Mouse (Mus musculus): ENCODE data around the gene Gda. TPM values are rescaled to one million over a fixed set of nuclear protein-coding genes. Genes with fewer than 3 reads are reported as not detected.

The Gda gene
- polyA plus RNA-seq, 1 experiment from 2014 or later = 0.24 TPM

DNA sequence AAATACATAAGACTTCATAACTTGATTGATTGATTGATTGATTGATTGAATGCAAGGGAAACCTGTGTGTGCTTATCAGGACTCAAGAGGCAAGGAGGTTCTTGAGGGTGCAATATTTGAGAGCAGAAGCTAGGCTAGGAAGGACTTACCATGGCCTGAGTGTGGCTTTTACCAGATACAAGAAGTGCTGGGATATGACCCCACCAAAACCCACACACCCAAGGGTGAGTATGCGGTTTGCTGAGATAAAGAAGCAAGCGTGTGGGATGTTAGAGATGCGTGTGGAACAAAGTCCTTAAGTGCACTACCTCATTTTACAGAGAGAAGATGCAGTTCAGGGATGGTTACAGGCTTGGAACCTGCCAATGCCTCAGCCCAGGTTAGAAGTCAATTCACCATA lies 41.0 kb downstream of the Gda start:
- Histone ChIP-seq H3K9me3 (ENCODE audit: control insufficient read depth, low read length) (no peaks in the 10 kb centered on the region), H3K4me3 (ENCODE audit: low read length) (no peak overlapping the region), H3K27ac (ENCODE audit: low read depth, low read length) (no peak overlapping the region), H3K36me3 (ENCODE audit: control insufficient read depth, insufficient read depth, low read length) (no peaks in the 10 kb centered on the region), H3K4me1 (ENCODE audit: control insufficient read depth, insufficient read depth, low read length) (no peaks in the 10 kb centered on the region), H3K27me3 (ENCODE audit: control insufficient read depth, insufficient read depth, low read length) (no peaks in the 10 kb centered on the region), H3K9ac (ENCODE audit: low read depth, low read length) (no peak overlapping the region), H3K4me2 (replicated peaks; ENCODE audit: low read depth, low read length) (no peak overlapping the region)
- 93% methylated on average over 3 of the region's 3 CpGs for WGBS
- no peak for ATAC-seq (ENCODE audit: low FRiP score, low TSS enrichment)

DNA sequence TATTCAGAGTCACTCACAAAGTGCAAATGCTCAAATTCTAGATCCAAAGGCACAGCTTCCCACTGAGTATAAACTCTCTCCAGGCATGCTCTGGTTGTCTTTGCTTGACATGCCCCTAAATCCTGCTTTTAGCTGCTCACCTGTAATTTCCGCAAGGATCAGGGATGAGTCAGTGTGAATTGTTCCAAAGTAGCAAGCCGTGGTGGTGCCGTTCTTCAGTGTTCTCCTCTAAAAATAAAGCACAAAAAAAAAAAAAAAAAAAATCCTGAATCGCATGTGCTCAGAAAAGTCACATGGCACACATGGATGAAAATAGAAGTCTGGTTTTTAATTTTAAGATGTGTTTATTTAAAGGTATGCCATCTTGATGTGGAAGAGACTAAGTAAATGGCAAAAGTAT lies 47.9 kb downstream of the Gda start:
- Histone ChIP-seq H3K4me3 (ENCODE audit: low read length) (no peak overlapping the region), H3K27me3 (ENCODE audit: control insufficient read depth, insufficient read depth, low read length) (no peaks in the 10 kb centered on the region), H3K9me3 (ENCODE audit: control insufficient read depth, low read length) (no peaks in the 10 kb centered on the region), H3K4me2 (replicated peaks; ENCODE audit: low read depth, low read length) (no peak overlapping the region), H3K9ac (ENCODE audit: low read depth, low read length) (no peak overlapping the region), H3K27ac (ENCODE audit: low read depth, low read length) (no peak overlapping the region), H3K36me3 (ENCODE audit: control insufficient read depth, insufficient read depth, low read length) (no peaks in the 10 kb centered on the region), H3K4me1 (ENCODE audit: control insufficient read depth, insufficient read depth, low read length) (no peaks in the 10 kb centered on the region)
- no peak for ATAC-seq (ENCODE audit: low FRiP score, low TSS enrichment)
- 95% methylated on average over 4 of the region's 4 CpGs for WGBS

DNA sequence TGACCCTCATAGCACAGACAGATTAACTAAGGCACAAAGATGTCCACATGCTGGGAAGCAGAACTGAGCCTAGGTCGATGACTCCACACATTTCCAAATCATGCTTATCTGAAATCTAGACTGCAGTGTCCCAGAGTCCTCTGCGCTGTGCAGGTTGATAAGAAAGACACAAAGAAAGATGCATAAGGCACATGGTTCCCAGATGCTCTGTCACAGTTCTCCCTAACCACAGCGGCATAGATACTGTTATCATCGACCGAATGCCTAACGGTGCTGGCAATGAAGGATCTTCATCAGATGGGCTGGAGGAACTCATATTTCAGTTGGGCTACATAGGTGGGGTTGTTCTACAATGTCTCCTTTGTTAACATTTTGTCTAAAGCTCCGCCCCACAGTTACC lies 49.5 kb downstream of the Gda start:
- Histone ChIP-seq H3K9ac (ENCODE audit: low read depth, low read length) (no peak overlapping the region), H3K27me3 (ENCODE audit: control insufficient read depth, insufficient read depth, low read length) (no peaks in the 10 kb centered on the region), H3K27ac (ENCODE audit: low read depth, low read length) (no peak overlapping the region), H3K4me2 (replicated peaks; ENCODE audit: low read depth, low read length) (no peak overlapping the region), H3K9me3 (ENCODE audit: control insufficient read depth, low read length) (no peaks in the 10 kb centered on the region), H3K36me3 (ENCODE audit: control insufficient read depth, insufficient read depth, low read length) (no peaks in the 10 kb centered on the region), H3K4me1 (ENCODE audit: control insufficient read depth, insufficient read depth, low read length) (no peaks in the 10 kb centered on the region), H3K4me3 (ENCODE audit: low read length) (no peak overlapping the region)
- WGBS = 85% methylated on average over 7 of the region's 7 CpGs
- ATAC-seq (ENCODE audit: low FRiP score, low TSS enrichment) = no peak

DNA sequence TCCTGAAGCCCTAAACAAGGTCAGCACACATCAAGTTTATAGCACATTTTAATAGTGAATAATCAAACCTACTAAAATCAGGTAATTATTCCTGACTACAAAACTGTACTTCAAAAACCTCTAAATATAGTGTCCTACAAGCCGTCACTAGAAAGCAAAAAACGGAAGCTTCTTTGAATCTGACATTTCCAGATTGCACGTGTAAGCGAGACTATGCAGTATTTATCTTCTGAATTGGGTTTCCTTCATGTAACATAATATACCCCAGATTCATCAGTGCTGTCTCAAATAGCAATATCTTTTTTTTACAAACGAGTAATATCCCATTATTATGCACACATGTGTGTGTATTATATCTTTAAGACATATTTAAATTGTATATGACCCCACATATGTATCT lies 54.8 kb downstream of the Gda start:
- H3K27ac ChIP-seq (ENCODE audit: low read depth, low read length) = no peak overlapping the region
- H3K9ac ChIP-seq (ENCODE audit: low read depth, low read length) = no peak overlapping the region
- H3K4me1 ChIP-seq (ENCODE audit: control insufficient read depth, insufficient read depth, low read length) = no peaks in the 10 kb centered on the region
- H3K9me3 ChIP-seq (ENCODE audit: control insufficient read depth, low read length) = no peaks in the 10 kb centered on the region
- H3K27me3 ChIP-seq (ENCODE audit: control insufficient read depth, insufficient read depth, low read length) = no peaks in the 10 kb centered on the region
- no peak overlapping the region for H3K4me2 ChIP-seq (replicated peaks; ENCODE audit: low read depth, low read length)
- 82% methylated on average over 5 of the region's 5 CpGs for WGBS
- H3K4me3 ChIP-seq (ENCODE audit: low read length) = no peak overlapping the region
- no peaks in the 10 kb centered on the region for H3K36me3 ChIP-seq (ENCODE audit: control insufficient read depth, insufficient read depth, low read length)
- ATAC-seq (ENCODE audit: low FRiP score, low TSS enrichment) = no peak

DNA sequence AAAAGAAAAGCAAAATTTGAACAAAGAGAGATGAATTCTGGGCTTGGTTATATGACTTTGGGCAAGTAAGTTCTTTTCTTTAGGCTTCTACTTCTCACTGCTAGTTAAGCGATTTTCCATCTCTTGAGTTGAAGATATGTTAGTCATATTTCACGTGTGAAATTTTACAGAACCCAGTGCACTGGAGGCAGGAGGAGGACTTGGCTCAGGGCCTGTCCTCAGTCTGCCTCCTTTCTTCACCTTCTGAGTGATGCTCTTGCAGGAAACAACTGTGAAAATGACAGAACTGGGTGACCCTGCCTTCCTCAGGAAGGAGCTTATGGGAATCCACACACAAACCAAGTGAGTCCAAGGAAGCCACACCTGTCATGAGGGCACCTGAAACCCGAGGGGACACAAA lies 57.9 kb downstream of the Gda start:
- no peak overlapping the region for H3K4me2 ChIP-seq (replicated peaks; ENCODE audit: low read depth, low read length)
- no peak overlapping the region for H3K4me3 ChIP-seq (ENCODE audit: low read length)
- H3K27ac ChIP-seq (ENCODE audit: low read depth, low read length) = no peak overlapping the region
- H3K9me3 ChIP-seq (ENCODE audit: control insufficient read depth, low read length) = no peaks in the 10 kb centered on the region
- H3K27me3 ChIP-seq (ENCODE audit: control insufficient read depth, insufficient read depth, low read length) = no peaks in the 10 kb centered on the region
- ATAC-seq (ENCODE audit: low FRiP score, low TSS enrichment) = no peak
- H3K9ac ChIP-seq (ENCODE audit: low read depth, low read length) = no peak overlapping the region
- no peaks in the 10 kb centered on the region for H3K36me3 ChIP-seq (ENCODE audit: control insufficient read depth, insufficient read depth, low read length)
- H3K4me1 ChIP-seq (ENCODE audit: control insufficient read depth, insufficient read depth, low read length) = no peaks in the 10 kb centered on the region
- WGBS = 71% methylated on average over 3 of the region's 3 CpGs

DNA sequence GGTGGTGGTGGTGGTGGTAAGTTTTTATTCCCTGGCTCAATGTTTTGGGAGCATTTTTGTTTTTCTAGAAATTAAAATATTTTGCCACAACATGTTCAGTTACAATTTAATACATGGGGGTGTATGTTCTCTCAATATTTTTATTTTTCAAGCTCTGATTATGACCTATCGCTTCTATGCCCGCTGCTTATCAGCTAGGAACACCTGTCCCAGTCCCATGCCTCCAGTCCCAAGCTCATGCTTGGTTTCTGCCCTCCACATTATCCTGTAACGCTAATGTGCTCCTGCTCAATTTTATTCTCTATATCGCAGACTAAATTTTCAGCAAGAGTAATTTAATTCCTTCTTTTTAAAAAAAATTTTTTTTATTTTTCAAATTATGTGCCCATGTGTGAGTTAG lies 64.1 kb downstream of the Gda start:
- WGBS = 88% methylated on average over 4 of the region's 4 CpGs
- no peak overlapping the region for H3K9ac ChIP-seq (ENCODE audit: low read depth, low read length)
- H3K27me3 ChIP-seq (ENCODE audit: control insufficient read depth, insufficient read depth, low read length) = no peaks in the 10 kb centered on the region
- ATAC-seq (ENCODE audit: low FRiP score, low TSS enrichment) = no peak
- H3K4me2 ChIP-seq (replicated peaks; ENCODE audit: low read depth, low read length) = no peak overlapping the region
- no peaks in the 10 kb centered on the region for H3K36me3 ChIP-seq (ENCODE audit: control insufficient read depth, insufficient read depth, low read length)
- H3K27ac ChIP-seq (ENCODE audit: low read depth, low read length) = no peak overlapping the region
- no peaks in the 10 kb centered on the region for H3K9me3 ChIP-seq (ENCODE audit: control insufficient read depth, low read length)
- no peak overlapping the region for H3K4me3 ChIP-seq (ENCODE audit: low read length)
- H3K4me1 ChIP-seq (ENCODE audit: control insufficient read depth, insufficient read depth, low read length) = no peaks in the 10 kb centered on the region

DNA sequence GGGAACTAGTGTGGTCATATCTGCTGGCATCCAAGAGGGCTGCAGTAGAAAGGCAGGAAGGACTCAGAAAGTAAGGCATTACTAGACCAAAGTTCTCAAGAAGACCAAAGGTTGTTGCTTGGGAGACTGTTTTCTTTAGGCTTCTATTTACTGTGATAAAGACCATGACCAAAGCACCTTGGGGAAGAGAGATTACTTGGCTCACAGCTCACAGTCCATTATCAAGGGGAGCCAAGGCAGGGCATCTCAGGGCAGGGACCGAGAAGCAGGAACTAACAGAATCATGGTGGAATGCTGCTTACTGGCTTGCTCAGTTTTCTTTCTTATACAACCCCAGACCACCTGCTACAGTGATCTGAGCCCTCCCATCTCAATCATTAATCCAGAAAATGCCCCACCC lies 65.9 kb downstream of the Gda start:
- no peak for ATAC-seq (ENCODE audit: low FRiP score, low TSS enrichment)
- Histone ChIP-seq H3K36me3 (ENCODE audit: control insufficient read depth, insufficient read depth, low read length) (no peaks in the 10 kb centered on the region), H3K4me2 (replicated peaks; ENCODE audit: low read depth, low read length) (no peak overlapping the region), H3K4me1 (ENCODE audit: control insufficient read depth, insufficient read depth, low read length) (no peaks in the 10 kb centered on the region), H3K27me3 (ENCODE audit: control insufficient read depth, insufficient read depth, low read length) (no peaks in the 10 kb centered on the region), H3K4me3 (ENCODE audit: low read length) (no peak overlapping the region), H3K27ac (ENCODE audit: low read depth, low read length) (no peak overlapping the region), H3K9ac (ENCODE audit: low read depth, low read length) (no peak overlapping the region), H3K9me3 (ENCODE audit: control insufficient read depth, low read length) (no peaks in the 10 kb centered on the region)
- 88% methylated on average over 1 of the region's 1 CpGs for WGBS

DNA sequence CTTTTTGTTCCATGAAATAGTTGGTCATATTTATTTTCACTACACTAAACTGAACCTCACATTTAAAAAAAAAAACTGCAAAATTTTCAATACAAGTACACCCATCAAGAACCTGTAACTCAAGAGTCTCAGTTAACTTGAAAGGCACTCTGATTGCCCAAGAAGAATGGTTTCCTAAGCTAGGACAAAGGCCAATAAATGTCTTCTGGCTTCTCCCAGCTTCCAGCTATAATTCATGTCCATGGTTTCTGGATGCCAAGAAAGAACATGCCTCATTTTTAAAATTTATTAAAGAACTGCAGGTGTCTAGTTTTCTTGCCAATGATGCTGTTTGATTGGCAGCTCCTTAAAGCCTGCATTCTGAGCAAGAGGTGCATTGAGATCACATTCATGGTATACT lies 75.3 kb downstream of the Gda start:
- Histone ChIP-seq H3K27me3 (ENCODE audit: control insufficient read depth, insufficient read depth, low read length) (no peaks in the 10 kb centered on the region), H3K9ac (ENCODE audit: low read depth, low read length) (no peak overlapping the region), H3K4me1 (ENCODE audit: control insufficient read depth, insufficient read depth, low read length) (no peaks in the 10 kb centered on the region), H3K27ac (ENCODE audit: low read depth, low read length) (no peak overlapping the region), H3K9me3 (ENCODE audit: control insufficient read depth, low read length) (no peaks in the 10 kb centered on the region), H3K4me3 (ENCODE audit: low read length) (no peak overlapping the region), H3K36me3 (ENCODE audit: control insufficient read depth, insufficient read depth, low read length) (no peaks in the 10 kb centered on the region), H3K4me2 (replicated peaks; ENCODE audit: low read depth, low read length) (no peak overlapping the region)
- no peak for ATAC-seq (ENCODE audit: low FRiP score, low TSS enrichment)

DNA sequence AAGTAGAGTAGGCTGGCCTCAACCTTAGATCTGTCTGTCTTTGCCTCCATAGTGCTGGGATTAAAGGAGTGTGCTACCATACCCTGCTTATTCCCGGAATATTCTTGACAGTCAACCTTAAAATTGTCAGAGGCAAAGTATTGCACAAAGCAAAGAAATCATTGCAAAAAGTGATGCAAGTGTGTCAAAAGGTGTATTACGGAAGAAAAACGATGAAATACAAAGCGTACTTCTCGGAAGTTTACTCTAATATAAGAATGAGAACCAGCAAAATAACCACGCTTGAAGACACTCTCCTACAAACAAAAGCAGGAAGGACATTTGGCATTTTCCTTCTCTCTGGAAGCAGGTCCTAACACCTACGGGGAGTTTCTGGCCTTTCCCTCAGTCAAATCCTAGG lies 76.9 kb downstream of the Gda start:
- no peak overlapping the region for H3K27ac ChIP-seq (ENCODE audit: low read depth, low read length)
- H3K4me3 ChIP-seq (ENCODE audit: low read length) = no peak overlapping the region
- no peak overlapping the region for H3K9ac ChIP-seq (ENCODE audit: low read depth, low read length)
- H3K4me2 ChIP-seq (replicated peaks; ENCODE audit: low read depth, low read length) = no peak overlapping the region
- H3K9me3 ChIP-seq (ENCODE audit: control insufficient read depth, low read length) = no peaks in the 10 kb centered on the region
- WGBS = 87% methylated on average over 7 of the region's 7 CpGs
- H3K27me3 ChIP-seq (ENCODE audit: control insufficient read depth, insufficient read depth, low read length) = no peaks in the 10 kb centered on the region
- no peaks in the 10 kb centered on the region for H3K4me1 ChIP-seq (ENCODE audit: control insufficient read depth, insufficient read depth, low read length)
- no peaks in the 10 kb centered on the region for H3K36me3 ChIP-seq (ENCODE audit: control insufficient read depth, insufficient read depth, low read length)
- ATAC-seq (ENCODE audit: low FRiP score, low TSS enrichment) = no peak

DNA sequence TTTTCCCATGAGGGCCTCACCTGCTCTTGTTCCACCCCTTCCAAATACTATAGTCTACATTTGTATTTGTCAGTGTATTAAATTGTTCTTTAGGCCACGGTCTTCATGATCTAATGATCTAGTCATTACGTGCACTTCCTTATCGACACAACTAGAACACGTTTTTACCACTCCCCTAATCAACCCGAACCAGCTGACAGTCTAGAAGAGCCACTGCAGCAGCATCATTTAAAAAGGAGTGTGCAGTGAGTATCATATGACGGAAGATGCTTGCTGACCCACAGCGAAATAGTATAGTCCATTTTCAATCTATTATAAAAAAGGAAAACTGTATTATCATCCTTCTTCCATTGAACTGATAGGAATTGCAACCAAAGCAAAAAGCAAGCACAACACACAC lies 82.3 kb downstream of the Gda start:
- Histone ChIP-seq H3K4me3 (ENCODE audit: low read length) (no peak overlapping the region), H3K27me3 (ENCODE audit: control insufficient read depth, insufficient read depth, low read length) (no peaks in the 10 kb centered on the region), H3K36me3 (ENCODE audit: control insufficient read depth, insufficient read depth, low read length) (no peaks in the 10 kb centered on the region), H3K27ac (ENCODE audit: low read depth, low read length) (no peak overlapping the region), H3K4me2 (replicated peaks; ENCODE audit: low read depth, low read length) (no peak overlapping the region), H3K9me3 (ENCODE audit: control insufficient read depth, low read length) (no peaks in the 10 kb centered on the region), H3K9ac (ENCODE audit: low read depth, low read length) (no peak overlapping the region), H3K4me1 (ENCODE audit: control insufficient read depth, insufficient read depth, low read length) (no peaks in the 10 kb centered on the region)
- 86% methylated on average over 7 of the region's 7 CpGs for WGBS
- ATAC-seq (ENCODE audit: low FRiP score, low TSS enrichment) = no peak
